Mouse (Mus musculus) layer of hippocampus, adult 9-10 months (tissue): ENCODE data around the gene Olfr434.
"Not testable (repeated sequence)": the region's sequence is repeated elsewhere in the genome, so short reads cannot be mapped to it uniquely, and the experiment has no call there.

Source experiments
- DNase-seq: peaks from one replicate; pipeline ENCODE4 v3.0.0; 2022; ENCODE audit warnings: low spot score

The Olfr434 gene

DNA sequence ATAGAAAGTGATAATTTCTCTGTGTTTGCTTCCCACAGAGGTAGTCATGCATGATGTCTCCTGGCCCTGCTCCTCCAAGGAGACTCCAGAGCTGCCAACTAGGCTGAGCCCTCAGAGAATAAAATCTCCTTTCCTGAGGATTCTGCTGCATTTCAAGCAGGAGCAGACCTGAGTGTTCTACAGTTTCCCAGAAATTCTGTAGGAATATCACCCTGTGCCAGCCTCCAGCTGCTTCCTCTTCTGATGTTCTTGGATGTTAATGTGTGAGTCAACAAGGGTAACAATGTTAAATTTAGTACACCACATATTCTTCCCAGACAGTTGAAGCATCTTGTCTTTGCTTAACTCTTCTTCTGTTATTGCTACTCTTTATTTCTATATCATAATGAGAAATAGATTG lies at the start of gene Olfr434:
Gene Olfr434 (plus strand): TSS at position 149 of the 400 bp plus-strand sequence.
- not testable (repeated sequence) for DNase-seq

GRCm38 (mm10) chr6:43167246-43167645 lies 45.6 kb upstream of the Olfr434 start:
- no peak for DNase-seq

- no peak for DNase-seq
Measured at GRCm38 (mm10) chr6:43171840-43172239, 41.0 kb upstream of the Olfr434 start, which contains the start of gene Olfr13. Gene Olfr13 (plus strand): TSS chr6:43172140.

DNA sequence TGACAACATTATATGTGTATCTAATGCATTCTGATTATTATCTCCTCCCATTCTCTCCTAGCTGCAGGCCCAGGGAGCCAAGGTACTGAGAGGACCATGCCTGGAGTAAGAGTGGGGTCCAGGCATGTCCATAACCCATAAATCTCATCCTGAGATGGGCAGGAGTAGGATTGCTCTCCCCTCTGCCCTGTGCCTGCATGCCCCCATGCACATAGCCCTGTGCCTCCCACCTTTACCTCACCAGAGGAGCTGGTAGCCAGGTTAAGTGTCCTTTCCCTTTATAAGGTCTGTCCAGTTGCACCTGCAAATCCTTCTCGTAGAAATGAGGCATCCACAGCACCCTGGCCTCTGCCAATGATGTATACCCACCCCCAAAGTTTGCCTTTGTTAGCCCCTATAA lies 34.7 kb upstream of the Olfr434 start:
- no peak for DNase-seq

DNA sequence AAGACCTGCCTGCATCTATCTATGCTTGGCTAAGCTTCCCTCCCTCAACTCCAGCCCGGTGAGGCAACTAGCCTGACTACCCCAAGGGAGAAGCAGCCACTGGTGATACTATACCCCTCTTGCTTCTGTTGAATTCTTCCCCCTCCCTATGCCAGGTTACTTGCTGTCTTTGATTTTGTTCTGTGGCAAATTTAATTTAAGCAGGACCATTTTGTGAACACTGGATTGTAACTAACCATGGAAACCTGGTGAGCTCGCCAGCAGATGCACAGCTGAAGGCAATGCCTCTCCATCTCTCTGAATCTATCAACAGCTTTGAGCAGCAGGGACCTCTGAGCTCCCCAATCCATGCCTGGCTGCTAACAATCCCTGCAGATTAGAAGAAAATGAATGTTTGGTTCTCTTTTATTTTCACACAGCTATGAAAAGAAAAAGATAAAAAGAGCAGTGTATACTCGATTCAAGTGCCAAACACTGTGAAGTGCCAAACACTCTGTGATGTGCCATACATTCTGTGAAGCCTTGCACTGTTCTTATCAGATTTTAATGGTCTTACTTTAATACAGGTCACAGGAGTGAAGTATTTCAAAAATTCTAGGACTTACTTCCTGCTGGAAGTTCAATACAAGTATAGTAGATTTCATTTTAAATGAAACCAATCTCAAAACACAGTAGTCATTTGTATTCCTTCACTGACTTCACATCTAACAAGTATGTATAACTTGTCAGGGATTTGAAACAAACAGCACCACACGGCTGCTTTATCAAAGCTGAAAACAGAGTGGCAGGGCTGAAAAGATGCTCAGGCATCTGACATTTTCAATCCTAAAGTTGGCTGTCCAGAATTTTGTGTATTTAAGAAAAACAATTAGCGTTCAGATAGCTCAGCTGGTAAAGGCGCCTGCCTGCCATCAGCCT lies 34.0 kb upstream of the Olfr434 start:
- DNase-seq = no peak

DNA sequence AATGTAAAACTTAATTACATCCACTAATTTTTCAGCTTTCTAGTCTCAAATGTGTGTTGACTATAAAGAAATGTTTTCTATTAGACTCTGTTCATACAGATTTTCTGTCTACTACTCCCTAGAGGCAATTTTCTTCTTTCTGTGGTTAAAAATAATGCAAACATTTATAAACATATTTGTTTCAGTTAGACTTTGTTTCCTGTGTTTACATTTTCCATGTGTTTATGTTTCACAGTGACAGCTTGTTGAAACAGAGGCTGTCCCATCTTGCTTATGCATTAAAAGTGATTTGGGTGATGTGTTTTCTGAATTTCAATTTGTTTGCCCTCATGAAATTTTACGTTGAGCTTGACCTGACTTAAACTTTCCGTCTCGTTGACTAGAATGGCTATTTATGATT lies 21.8 kb upstream of the Olfr434 start:
- no peak for DNase-seq

- no peak for DNase-seq
Measured at GRCm38 (mm10) chr6:43196781-43197180, 16.0 kb upstream of the Olfr434 start, which contains the start of gene Olfr435. Gene Olfr435 (plus strand): TSS chr6:43197146.

DNA sequence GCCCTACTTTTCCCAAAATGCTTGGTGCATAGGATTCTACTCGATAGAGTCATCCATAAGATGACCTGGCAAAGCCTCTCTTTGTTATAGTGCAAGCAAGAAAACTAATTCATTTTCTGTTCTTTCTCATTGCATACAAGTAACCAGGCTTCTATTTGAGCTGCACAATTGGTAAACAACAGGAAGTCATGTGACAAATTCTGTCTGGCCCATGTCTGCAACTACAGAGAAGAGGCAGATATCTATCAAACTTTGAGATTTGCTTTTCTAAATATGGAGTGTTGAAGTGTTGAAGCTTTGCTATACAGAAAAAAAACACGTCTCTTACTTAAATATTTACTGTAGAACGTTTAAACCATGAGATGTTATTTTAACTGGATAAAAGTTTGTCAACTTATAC lies 14.7 kb upstream of the Olfr434 start:
- DNase-seq = no peak

DNA sequence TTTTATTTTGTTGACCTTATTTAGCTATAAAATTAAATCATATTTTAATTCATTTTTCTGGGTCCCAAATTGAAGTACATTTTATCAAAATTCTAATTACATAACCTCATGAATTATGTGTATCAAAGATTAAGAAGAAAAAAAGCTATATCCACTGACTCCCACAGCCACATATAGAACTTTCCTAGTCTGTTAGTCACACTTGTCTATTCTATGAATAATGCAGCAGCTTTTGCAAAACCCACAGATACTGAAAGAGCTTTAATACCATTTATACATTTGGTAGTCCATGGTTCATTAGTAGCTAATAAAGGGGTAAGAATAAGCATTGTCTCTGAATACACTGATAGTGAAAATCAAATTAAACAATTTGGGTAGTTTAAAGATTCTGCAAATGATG lies 10.0 kb upstream of the Olfr434 start:
- no peak for DNase-seq

- DNase-seq = no peak
Measured at GRCm38 (mm10) chr6:43205355-43205754, 7.5 kb upstream of the Olfr434 start.

DNA sequence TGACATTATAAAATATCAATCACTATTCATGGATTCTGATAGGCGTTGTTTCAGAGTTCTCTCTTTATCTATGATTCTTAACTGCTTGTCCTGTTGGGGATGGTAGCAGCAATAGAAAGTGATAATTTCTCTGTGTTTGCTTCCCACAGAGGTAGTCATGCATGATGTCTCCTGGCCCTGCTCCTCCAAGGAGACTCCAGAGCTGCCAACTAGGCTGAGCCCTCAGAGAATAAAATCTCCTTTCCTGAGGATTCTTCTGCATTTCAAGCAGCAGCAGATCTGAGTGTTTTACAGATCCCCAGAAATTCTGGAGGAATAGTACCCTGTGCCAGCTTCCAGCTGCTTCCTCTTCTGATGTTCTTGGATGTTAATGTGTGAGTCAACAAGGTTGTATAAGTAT lies 18.4 kb downstream of the Olfr434 start, which contains the start of gene Olfr47:
Gene Olfr47 (plus strand): TSS at position 275 of the 400 bp plus-strand sequence.
- not testable (repeated sequence) for DNase-seq

- no peak for DNase-seq
Measured at GRCm38 (mm10) chr6:43242061-43242460, 29.2 kb downstream of the Olfr434 start.

GRCm38 (mm10) chr6:43247396-43247795 lies 34.6 kb downstream of the Olfr434 start:
- DNase-seq = no peak

- no peak for DNase-seq
Measured at GRCm38 (mm10) chr6:43252994-43253393, 40.2 kb downstream of the Olfr434 start.

GRCm38 (mm10) chr6:43254193-43254926 lies 41.5 kb downstream of the Olfr434 start:
- no peak for DNase-seq

DNA sequence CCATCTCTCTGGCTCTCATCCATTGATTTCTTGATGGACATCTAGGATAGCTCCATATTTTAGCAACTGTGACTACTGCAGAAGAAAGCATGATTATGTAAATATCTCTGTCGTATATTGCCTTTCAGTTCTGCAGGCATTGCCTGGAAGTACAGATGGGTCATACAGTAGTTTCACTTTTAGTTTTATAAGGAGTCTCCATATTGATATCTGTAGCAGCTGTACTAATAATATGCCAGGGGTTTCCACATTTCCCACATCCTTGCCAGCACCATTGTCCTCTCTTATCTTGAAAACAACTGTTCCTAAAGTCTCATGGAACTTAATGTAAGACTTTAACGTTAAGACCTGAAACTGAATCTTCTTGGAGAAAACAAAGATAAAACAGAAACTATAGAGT lies 47.9 kb downstream of the Olfr434 start:
- no peak for DNase-seq

DNA sequence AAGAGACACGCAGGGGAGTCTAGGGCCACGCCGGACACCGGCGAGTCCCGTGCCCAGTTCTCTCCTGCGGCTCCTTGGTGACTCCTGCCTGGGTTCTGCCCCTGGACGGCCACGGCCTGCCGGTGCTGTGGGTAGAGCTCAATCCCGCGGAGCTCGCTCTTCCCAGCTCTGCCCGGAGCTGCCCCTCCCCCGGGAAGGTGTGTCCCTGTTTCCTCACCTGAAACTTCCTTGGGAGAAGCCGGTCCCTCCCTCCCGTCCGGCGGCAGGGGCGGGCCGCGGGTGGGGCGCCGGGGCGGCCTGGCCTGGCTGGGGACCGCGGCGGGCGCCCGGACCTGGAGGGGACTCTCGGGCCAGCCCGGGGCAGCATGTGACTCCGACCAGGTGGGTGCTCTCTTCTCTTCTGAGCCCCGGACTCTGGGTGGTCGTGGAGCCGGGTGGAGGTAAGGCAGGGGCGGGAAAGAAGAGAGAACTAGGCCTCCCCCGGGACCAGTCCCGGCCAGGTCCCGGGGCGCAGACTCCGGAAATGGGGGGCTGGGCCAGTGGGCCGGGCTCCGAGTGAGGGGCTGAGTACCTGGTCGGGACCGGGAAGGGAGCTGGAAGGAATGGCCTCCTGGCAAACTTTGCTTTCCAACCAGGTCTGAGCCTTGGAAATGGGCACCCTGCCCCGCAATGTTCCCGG lies 52.7 kb downstream of the Olfr434 start, which contains the start of gene Arhgef5:
Gene Arhgef5 (plus strand): TSS at position 220 of the 679 bp plus-strand sequence.
- DNase-seq = no peak

GRCm38 (mm10) chr6:43266356-43266755 lies 53.5 kb downstream of the Olfr434 start:
- no peak for DNase-seq
